Mouse (Mus musculus): ENCODE measurements around the gene Nfe2l1. TPM values are rescaled to one million over a fixed set of nuclear protein-coding genes. Genes with fewer than 3 reads are reported as not detected.

The Nfe2l1 gene
- polyA plus RNA-seq, 1 experiment from 2014 or later, result 81.3 TPM

DNA sequence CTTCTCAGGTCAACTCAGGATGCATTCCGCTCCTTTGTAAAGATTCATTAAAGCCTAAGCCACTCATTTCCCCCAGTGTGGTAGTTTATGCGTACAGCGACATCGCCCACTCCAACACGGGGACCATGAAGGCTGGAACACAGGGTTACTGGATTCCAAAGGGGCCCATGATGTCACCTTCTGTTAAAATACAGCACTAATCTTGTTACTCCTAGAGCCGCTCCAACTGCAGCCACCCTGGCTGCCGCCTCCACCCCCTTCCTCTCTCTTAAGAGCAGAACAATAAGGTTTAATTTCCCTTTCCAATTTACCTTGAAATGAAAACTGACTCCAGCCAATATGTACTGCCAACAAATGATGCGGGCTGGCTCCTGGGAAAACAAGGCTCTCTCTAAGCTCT is 54.7 kb downstream of the Nfe2l1 start:
- Histone ChIP-seq H3K27me3 (ENCODE audit: control insufficient read depth, insufficient read depth, low read length) (no peaks in the 10 kb centered on the region), H3K27ac (ENCODE audit: low read length) (no peak overlapping the region), H3K4me2 (ENCODE audit: low read depth, low read length) (no peak overlapping the region), H3K4me3 (ENCODE audit: low read length) (no peak overlapping the region), H3K9me3 (replicated peaks; ENCODE audit: control insufficient read depth, low read length) (no peaks in the 10 kb centered on the region), H3K4me1 (ENCODE audit: control insufficient read depth, insufficient read depth, low read length) (peaks cover 8% of the 10 kb centered on the region), H3K9ac (ENCODE audit: low read length) (no peak overlapping the region), H3K36me3 (ENCODE audit: control insufficient read depth, insufficient read depth) (peaks cover 21% of the 10 kb centered on the region)
- 81% methylated on average over 8 of the region's 8 CpGs for WGBS
- ATAC-seq (replicated peaks; ENCODE audit: extremely low read depth, insufficient read depth, low FRiP score), result no peak

DNA sequence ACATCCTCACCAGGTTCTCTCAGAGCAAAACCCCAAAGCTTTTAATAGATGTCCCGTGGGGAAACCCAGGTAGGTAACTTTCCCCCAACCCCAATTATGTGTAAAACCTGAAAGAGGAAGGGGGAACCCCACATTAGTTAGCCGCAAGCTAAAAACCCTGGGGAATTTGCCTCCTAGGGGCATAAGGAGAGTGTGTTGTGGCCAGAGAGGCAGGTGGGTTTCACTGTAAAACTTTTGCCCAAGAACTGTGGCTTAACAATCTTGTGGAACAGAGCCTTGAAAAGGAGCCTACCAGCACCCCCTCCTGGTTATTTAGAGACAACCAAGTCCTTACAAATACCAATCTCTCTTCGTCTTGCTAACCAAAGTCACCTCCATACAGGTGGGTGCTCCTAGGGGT is 55.2 kb downstream of the Nfe2l1 start:
- Histone ChIP-seq H3K9ac (ENCODE audit: low read length) (no peak overlapping the region), H3K4me1 (ENCODE audit: control insufficient read depth, insufficient read depth, low read length) (peaks cover 8% of the 10 kb centered on the region), H3K9me3 (replicated peaks; ENCODE audit: control insufficient read depth, low read length) (no peaks in the 10 kb centered on the region), H3K4me2 (ENCODE audit: low read depth, low read length) (no peak overlapping the region), H3K36me3 (ENCODE audit: control insufficient read depth, insufficient read depth) (peaks cover 23% of the 10 kb centered on the region), H3K27ac (ENCODE audit: low read length) (no peak overlapping the region), H3K27me3 (ENCODE audit: control insufficient read depth, insufficient read depth, low read length) (no peaks in the 10 kb centered on the region), H3K4me3 (ENCODE audit: low read length) (no peak overlapping the region)
- ATAC-seq (replicated peaks; ENCODE audit: extremely low read depth, insufficient read depth, low FRiP score), result no peak
- 83% methylated on average over 3 of the region's 3 CpGs for WGBS

DNA sequence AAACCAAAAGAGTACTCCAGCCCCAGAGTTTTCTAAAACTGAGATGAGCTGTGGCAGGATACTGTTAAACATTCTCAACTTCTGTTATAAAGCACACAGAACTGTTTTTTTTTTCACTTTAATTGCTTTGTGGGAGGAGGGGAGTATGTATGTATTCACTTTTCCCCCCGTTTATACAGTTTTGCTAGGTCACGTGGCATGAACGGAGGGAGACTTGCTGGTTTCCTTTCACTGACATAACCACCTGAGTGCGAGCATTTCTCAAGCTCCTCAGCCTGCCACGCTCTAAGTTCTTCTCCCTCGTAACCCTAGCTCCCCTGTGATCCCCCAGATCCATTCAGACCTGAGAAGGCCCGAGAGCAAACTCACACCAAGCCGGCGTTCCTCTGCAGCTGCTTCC is 57.4 kb downstream of the Nfe2l1 start:
- ATAC-seq (replicated peaks; ENCODE audit: extremely low read depth, insufficient read depth, low FRiP score), result no peak
- H3K4me3 ChIP-seq (ENCODE audit: low read length), result no peak overlapping the region
- H3K9me3 ChIP-seq (replicated peaks; ENCODE audit: control insufficient read depth, low read length), result no peaks in the 10 kb centered on the region
- H3K4me2 ChIP-seq (ENCODE audit: low read depth, low read length), result no peak overlapping the region
- no peak overlapping the region for H3K27ac ChIP-seq (ENCODE audit: low read length)
- H3K36me3 ChIP-seq (ENCODE audit: control insufficient read depth, insufficient read depth), result peaks cover 29% of the 10 kb centered on the region
- H3K27me3 ChIP-seq (ENCODE audit: control insufficient read depth, insufficient read depth, low read length), result no peaks in the 10 kb centered on the region
- H3K4me1 ChIP-seq (ENCODE audit: control insufficient read depth, insufficient read depth, low read length), result peaks cover 8% of the 10 kb centered on the region
- H3K9ac ChIP-seq (ENCODE audit: low read length), result no peak overlapping the region
- WGBS, result 87% methylated on average over 9 of the region's 9 CpGs

DNA sequence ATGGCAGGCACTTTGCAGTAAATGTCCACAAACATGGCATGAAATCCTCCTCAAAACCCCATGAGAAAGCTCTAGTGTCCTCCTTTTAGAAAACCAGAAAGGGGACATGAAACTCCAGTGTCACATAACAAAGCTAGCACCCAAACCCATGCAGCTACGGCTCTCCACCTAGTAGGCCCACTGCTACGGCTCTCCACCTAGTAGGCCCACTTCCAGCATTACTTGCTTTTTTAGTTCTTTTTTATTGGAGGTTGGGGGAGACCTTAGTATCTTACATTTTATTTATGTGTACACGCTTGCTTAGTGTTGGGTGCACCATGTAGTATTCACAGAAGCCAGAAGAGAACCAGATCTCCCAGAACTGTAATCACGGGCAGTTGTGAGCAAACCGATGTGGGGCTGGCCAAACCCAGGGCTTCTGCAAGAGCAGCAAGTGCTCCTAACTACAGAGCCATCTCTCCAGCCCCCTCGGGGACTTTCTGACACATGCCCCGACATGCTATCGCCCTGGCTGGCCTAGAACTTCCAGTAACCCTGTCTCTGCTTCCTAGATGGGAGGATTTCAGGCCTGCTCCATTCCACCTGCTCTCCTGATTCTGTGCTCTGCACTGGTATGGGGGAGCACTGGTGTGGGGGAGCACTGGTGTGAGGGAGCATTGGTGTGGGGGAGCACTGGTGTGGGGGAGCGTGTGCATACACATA is 58.3 kb downstream of the Nfe2l1 start:
- ATAC-seq (replicated peaks; ENCODE audit: extremely low read depth, insufficient read depth, low FRiP score), result no peak
- H3K9me3 ChIP-seq (replicated peaks; ENCODE audit: control insufficient read depth, low read length), result no peaks in the 10 kb centered on the region
- H3K4me2 ChIP-seq (ENCODE audit: low read depth, low read length), result no peak overlapping the region
- no peak overlapping the region for H3K27ac ChIP-seq (ENCODE audit: low read length)
- H3K36me3 ChIP-seq (ENCODE audit: control insufficient read depth, insufficient read depth), result peaks cover 29% of the 10 kb centered on the region
- WGBS, result 93% methylated on average over 9 of the region's 9 CpGs
- H3K4me1 ChIP-seq (ENCODE audit: control insufficient read depth, insufficient read depth, low read length), result peaks cover 2% of the 10 kb centered on the region
- H3K4me3 ChIP-seq (ENCODE audit: low read length), result no peak overlapping the region
- no peak overlapping the region for H3K9ac ChIP-seq (ENCODE audit: low read length)
- H3K27me3 ChIP-seq (ENCODE audit: control insufficient read depth, insufficient read depth, low read length), result no peaks in the 10 kb centered on the region

DNA sequence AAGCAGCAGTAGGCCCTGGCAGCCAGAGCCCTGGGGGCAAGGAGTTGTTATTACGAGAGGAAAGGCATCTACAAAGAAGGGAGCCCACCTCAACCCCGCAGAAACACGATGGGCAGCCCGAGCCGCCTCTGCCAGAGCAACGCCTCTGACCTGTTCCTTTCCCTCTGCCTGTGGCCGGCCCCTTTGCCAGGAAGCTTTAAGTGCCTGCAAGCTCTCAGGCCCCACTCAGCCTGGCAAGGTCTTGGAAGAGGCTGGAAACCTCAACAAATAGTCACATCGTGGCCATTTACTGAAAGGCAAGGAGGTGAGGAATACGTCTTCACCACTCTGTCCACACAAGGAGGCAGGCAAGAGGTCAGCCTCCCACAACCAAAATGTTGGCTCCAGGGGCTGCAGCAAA is 61.5 kb downstream of the Nfe2l1 start:
- Histone ChIP-seq H3K27me3 (ENCODE audit: control insufficient read depth, insufficient read depth, low read length) (no peaks in the 10 kb centered on the region), H3K4me1 (ENCODE audit: control insufficient read depth, insufficient read depth, low read length) (no peaks in the 10 kb centered on the region), H3K4me2 (ENCODE audit: low read depth, low read length) (no peak overlapping the region), H3K36me3 (ENCODE audit: control insufficient read depth, insufficient read depth) (peaks cover 29% of the 10 kb centered on the region), H3K4me3 (ENCODE audit: low read length) (no peak overlapping the region), H3K27ac (ENCODE audit: low read length) (no peak overlapping the region), H3K9me3 (replicated peaks; ENCODE audit: control insufficient read depth, low read length) (no peaks in the 10 kb centered on the region), H3K9ac (ENCODE audit: low read length) (no peak overlapping the region)
- no peak for ATAC-seq (replicated peaks; ENCODE audit: extremely low read depth, insufficient read depth, low FRiP score)
- WGBS, result 55% methylated on average over 9 of the region's 9 CpGs

MicroRNAs encoded within 50 kb of the gene (microRNA counts, 519-probe panel; counts per million panel counts)
- microRNA mmu-miR-152, result 3,652 counts per million, percentile 90 among the panel's probes with 10 or more counts

Small RNAs within 50 kb of the gene (microRNA-seq; reads per million reads assigned to microRNA genes)
- gene Mir152, result 152 reads per million, percentile 56 among the genes with 10 or more reads in this experiment

Other genes with a start within 250 kb of the Nfe2l1 start
- 11.9 and 14.0 TPM in 2 replicates for gene Snx11, start 52.4 kb downstream of the Nfe2l1 start, polyA plus RNA-seq (2015; fragmentation: Nextera tagmentation; extraction: Ambion mirVana)
- gene Cbx1, start 40.8 kb downstream of the Nfe2l1 start, polyA plus RNA-seq (2015; fragmentation: Nextera tagmentation; extraction: Ambion mirVana), result 45.3 and 49.9 TPM in 2 replicates
- 118 and 129 TPM in 2 replicates for gene Copz2, start 19.9 kb upstream of the Nfe2l1 start, polyA plus RNA-seq (2015; fragmentation: Nextera tagmentation; extraction: Ambion mirVana)
- 48.7 and 60.5 TPM in 2 replicates for gene Cdk5rap3, start 86.5 kb upstream of the Nfe2l1 start, polyA plus RNA-seq (2015; fragmentation: Nextera tagmentation; extraction: Ambion mirVana)
- 1.0 and 5.6 TPM in 2 replicates for gene Prr15l, start 98.1 kb upstream of the Nfe2l1 start, polyA plus RNA-seq (2015; fragmentation: Nextera tagmentation; extraction: Ambion mirVana)
- 45.8 and 48.9 TPM in 2 replicates for gene Pnpo, start 114.0 kb upstream of the Nfe2l1 start, polyA plus RNA-seq (2015; fragmentation: Nextera tagmentation; extraction: Ambion mirVana)
- gene Sp2, start 153.0 kb upstream of the Nfe2l1 start, polyA plus RNA-seq (2015; fragmentation: Nextera tagmentation; extraction: Ambion mirVana), result 15.2 and 15.7 TPM in 2 replicates
- 0.21 TPM in 1 of 2 replicates, not detected in the other for gene Sp6, start 183.4 kb upstream of the Nfe2l1 start, polyA plus RNA-seq (2015; fragmentation: Nextera tagmentation; extraction: Ambion mirVana)
- gene Scrn2, start 200.0 kb upstream of the Nfe2l1 start, polyA plus RNA-seq (2015; fragmentation: Nextera tagmentation; extraction: Ambion mirVana), result 19.1 and 20.4 TPM in 2 replicates
- gene Lrrc46, start 211.4 kb upstream of the Nfe2l1 start, polyA plus RNA-seq (2015; fragmentation: Nextera tagmentation; extraction: Ambion mirVana), result 1.1 and 2.0 TPM in 2 replicates
- gene Mrpl10, start 211.6 kb upstream of the Nfe2l1 start, polyA plus RNA-seq (2015; fragmentation: Nextera tagmentation; extraction: Ambion mirVana), result 66.9 and 67.5 TPM in 2 replicates
- 5.5 and 5.6 TPM in 2 replicates for gene Osbpl7, start 220.7 kb upstream of the Nfe2l1 start, polyA plus RNA-seq (2015; fragmentation: Nextera tagmentation; extraction: Ambion mirVana)

All from heart, embryonic 16.5 days (tissue).